Mouse (Mus musculus) testis, postnatal 10 days (tissue): ENCODE results near the gene Ctdnep1.

Experiments used
- DNase-seq: peaks from one replicate; pipeline ENCODE4 v3.0.0; 2021; ENCODE audit warnings: low spot score

Ctdnep1 gene

GRCm38 (mm10) chr11:69983377-69983776 is 2.4 kb downstream of the Ctdnep1 start:
- no peak for DNase-seq

GRCm38 (mm10) chr11:69984431-69984830 is 3.5 kb downstream of the Ctdnep1 start:
- no peak for DNase-seq

- DNase-seq = no peak
These were observed 9.0 kb downstream of the Ctdnep1 start for GRCm38 (mm10) chr11:69989949-69990348.

GRCm38 (mm10) chr11:69990850-69991691 is 10.1 kb downstream of the Ctdnep1 start, which contains the start of gene Gabarap:
TSS of gene Gabarap (plus strand) at chr11:69991143.
- DNase-seq = peak; percentile 97

GRCm38 (mm10) chr11:69991711-69992110 is 10.8 kb downstream of the Ctdnep1 start:
- DNase-seq = no peak

GRCm38 (mm10) chr11:69992396-69992795 is 11.4 kb downstream of the Ctdnep1 start:
- no peak for DNase-seq

GRCm38 (mm10) chr11:69992932-69993331 is 12.0 kb downstream of the Ctdnep1 start:
- DNase-seq = no peak

- no peak for DNase-seq
These were observed 13.6 kb downstream of the Ctdnep1 start for GRCm38 (mm10) chr11:69994401-69995090.

GRCm38 (mm10) chr11:69995391-69995960 is 14.5 kb downstream of the Ctdnep1 start, which contains the start of gene Phf23:
TSS of gene Phf23 (plus strand) at chr11:69995777.
- DNase-seq = peak; percentile 97

- DNase-seq = peak; percentile 77
These were observed 15.5 kb downstream of the Ctdnep1 start for GRCm38 (mm10) chr11:69996161-69997061.

GRCm38 (mm10) chr11:69997070-69997509 is 16.1 kb downstream of the Ctdnep1 start:
- peak; percentile 96 for DNase-seq

GRCm38 (mm10) chr11:69998567-69999491 is 17.9 kb downstream of the Ctdnep1 start:
- no peak for DNase-seq

- DNase-seq = no peak
These were observed 18.7 kb downstream of the Ctdnep1 start for GRCm38 (mm10) chr11:69999666-70000065.

GRCm38 (mm10) chr11:70000396-70000898 is 19.5 kb downstream of the Ctdnep1 start, which contains the start of gene Dvl2:
TSS of gene Dvl2 (plus strand) at chr11:70000595.
- DNase-seq = peak; percentile 95

- no peak for DNase-seq
These were observed 20.2 kb downstream of the Ctdnep1 start for GRCm38 (mm10) chr11:70001159-70001558.

GRCm38 (mm10) chr11:70001865-70002264 is 20.9 kb downstream of the Ctdnep1 start:
- peak; percentile 71 for DNase-seq

GRCm38 (mm10) chr11:70002471-70002870 is 21.5 kb downstream of the Ctdnep1 start:
- DNase-seq = no peak

- no peak for DNase-seq
These were observed 24.6 kb downstream of the Ctdnep1 start for GRCm38 (mm10) chr11:70005521-70005920.

- DNase-seq = no peak
These were observed 29.1 kb downstream of the Ctdnep1 start for GRCm38 (mm10) chr11:70010033-70010432.

- no peak for DNase-seq
These were observed 29.6 kb downstream of the Ctdnep1 start for GRCm38 (mm10) chr11:70010548-70010947.
